Mouse (Mus musculus): ENCODE results near the gene Hes1. TPM values are rescaled to one million over a fixed set of nuclear protein-coding genes. Genes with fewer than 3 reads are reported as not detected.

Gene Hes1
- 19.9 and 21.4 TPM in 2 replicates for polyA plus RNA-seq (2015; fragmentation: Nextera tagmentation; extraction: Ambion mirVana)

DNA sequence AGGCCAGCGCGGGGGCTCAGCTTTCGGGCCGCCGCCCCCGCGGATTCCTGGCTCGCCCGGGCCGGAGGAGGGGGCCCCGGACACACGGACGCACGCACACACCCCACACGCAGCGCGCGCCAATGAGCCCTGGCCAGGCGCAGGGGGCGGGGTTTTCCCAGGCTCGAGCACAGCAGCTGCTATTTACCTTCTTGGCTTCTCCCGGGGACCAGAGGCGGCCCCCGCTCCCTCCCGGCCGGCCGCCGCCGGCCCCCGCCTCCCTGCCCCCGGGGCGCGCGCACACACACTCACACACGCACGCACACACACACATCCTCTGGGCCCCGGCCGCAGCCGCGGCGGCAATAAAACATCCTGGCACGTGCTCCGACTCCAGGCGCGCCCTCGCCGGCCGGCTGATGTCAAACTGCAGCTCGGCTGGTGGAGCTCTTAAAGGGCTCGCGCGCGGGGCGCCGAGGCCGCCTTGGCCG lies at the start of gene Hes1:
Hes1 (plus strand) TSS at position 401 of the 470 bp plus-strand sequence.
- peak; percentile 81 for ATAC-seq (ENCODE audit: extremely low read depth, insufficient number of reproducible peaks, low FRiP score, low TSS enrichment)
- Histone ChIP-seq H3K27ac (replicated peaks) (peak within 1 kb of the TSS; percentile 99), H3K4me3 (peak within 1 kb of the TSS; percentile 71), H3K27me3 (replicated peaks) (no peaks in the 10 kb centered on the region; the same call in 1 of the 2 replicates), H3K9ac (peak within 1 kb of the TSS; percentile 97), H3K36me3 (no peaks in the 10 kb centered on the region), H3K9me3 (no peaks in the 10 kb centered on the region), H3K4me2 (peak within 1 kb of the TSS; percentile 89), H3K4me1 (peaks cover 61% of the 10 kb centered on the region)
- under 1% methylated on average over 40 of the region's 57 CpGs for WGBS

DNA sequence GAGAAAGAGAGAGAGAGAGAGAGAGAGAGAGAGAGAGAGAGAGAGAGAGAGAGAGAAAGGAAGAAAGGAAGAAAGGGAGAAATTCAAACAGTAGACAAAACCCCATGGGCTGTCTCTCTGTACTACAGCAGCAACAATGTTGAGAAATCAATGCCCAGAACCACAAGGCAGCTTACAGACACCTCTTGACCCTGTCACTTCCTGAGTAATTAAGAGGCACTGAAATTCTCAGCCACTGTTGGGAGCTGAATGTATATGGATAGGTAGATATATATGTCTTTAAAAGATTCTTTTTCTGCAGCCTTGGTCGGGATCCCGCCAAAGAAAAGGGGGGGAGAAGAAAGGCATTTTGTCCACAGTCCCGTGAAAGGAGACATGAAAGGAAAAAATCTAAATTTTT lies 48.1 kb upstream of the Hes1 start:
- Histone ChIP-seq H3K9ac (no peak overlapping the region), H3K36me3 (no peaks in the 10 kb centered on the region), H3K27me3 (replicated peaks) (peaks cover 18% of the 10 kb centered on the region; the same call in 1 of the 2 replicates), H3K4me2 (no peak overlapping the region), H3K4me1 (peaks cover 31% of the 10 kb centered on the region), H3K4me3 (no peak overlapping the region), H3K9me3 (no peaks in the 10 kb centered on the region), H3K27ac (replicated peaks) (no peak overlapping the region)
- ATAC-seq (ENCODE audit: extremely low read depth, insufficient number of reproducible peaks, low FRiP score, low TSS enrichment), result no peak
- WGBS, result 46% methylated on average over 3 of the region's 3 CpGs

DNA sequence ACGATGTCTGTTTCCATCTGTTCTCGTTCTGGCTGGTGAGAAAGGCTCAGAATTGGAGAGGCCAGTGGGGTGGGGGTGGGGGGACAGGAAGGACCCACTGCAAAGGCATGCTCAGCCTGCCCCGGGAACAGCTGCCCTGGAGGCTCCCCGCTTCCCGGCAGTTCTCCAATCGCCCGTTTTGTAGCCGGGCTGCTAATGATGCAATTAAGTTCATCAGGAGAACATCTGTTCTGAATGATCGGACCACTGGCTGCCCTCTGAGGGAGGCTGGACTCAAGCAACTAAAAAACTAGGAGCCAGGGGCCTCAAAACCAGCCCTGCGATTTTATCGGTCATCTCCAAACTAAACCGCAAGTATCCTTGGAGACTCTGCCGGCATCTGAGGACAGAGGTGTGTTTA lies 44.1 kb upstream of the Hes1 start:
- H3K27me3 ChIP-seq (replicated peaks), result peaks cover 33% of the 10 kb centered on the region; the same call in 1 of the 2 replicates
- peak overlapping the region; percentile 41 for H3K4me2 ChIP-seq
- no peak overlapping the region for H3K27ac ChIP-seq (replicated peaks)
- no peak for ATAC-seq (ENCODE audit: extremely low read depth, insufficient number of reproducible peaks, low FRiP score, low TSS enrichment)
- no peaks in the 10 kb centered on the region for H3K36me3 ChIP-seq
- 22% methylated on average over 13 of the region's 13 CpGs for WGBS
- no peaks in the 10 kb centered on the region for H3K9me3 ChIP-seq
- peak overlapping the region; percentile 38; the same call in 1 of the 2 replicates for H3K9ac ChIP-seq
- peaks cover 41% of the 10 kb centered on the region for H3K4me1 ChIP-seq
- no peak overlapping the region for H3K4me3 ChIP-seq

DNA sequence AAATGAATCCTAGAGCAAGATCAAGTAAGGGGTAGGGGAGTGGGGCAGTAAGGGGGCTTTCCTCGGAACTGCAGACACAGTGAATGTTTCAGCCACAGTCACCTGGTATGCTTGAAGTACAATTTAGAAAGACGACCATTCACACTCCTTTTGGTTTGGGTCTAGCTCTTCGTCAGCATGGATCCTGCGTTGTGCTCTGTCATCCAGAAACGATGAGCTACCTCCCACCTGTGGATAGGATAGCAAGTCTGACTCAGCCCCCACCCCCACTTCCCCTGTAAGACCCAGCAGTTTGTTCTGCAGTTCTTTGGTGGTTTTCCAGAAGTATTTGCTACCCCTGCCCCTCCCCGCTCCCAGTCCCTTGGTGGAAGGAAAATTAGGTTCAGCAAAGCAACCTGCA lies 41.8 kb upstream of the Hes1 start:
- Histone ChIP-seq H3K9me3 (no peaks in the 10 kb centered on the region), H3K4me2 (no peak overlapping the region), H3K4me1 (peaks cover 36% of the 10 kb centered on the region), H3K27ac (replicated peaks) (no peak overlapping the region), H3K27me3 (replicated peaks) (peaks cover 33% of the 10 kb centered on the region; the same call in 1 of the 2 replicates), H3K36me3 (no peaks in the 10 kb centered on the region), H3K4me3 (no peak overlapping the region), H3K9ac (no peak overlapping the region)
- WGBS, result 69% methylated on average over 6 of the region's 6 CpGs
- ATAC-seq (ENCODE audit: extremely low read depth, insufficient number of reproducible peaks, low FRiP score, low TSS enrichment), result no peak

DNA sequence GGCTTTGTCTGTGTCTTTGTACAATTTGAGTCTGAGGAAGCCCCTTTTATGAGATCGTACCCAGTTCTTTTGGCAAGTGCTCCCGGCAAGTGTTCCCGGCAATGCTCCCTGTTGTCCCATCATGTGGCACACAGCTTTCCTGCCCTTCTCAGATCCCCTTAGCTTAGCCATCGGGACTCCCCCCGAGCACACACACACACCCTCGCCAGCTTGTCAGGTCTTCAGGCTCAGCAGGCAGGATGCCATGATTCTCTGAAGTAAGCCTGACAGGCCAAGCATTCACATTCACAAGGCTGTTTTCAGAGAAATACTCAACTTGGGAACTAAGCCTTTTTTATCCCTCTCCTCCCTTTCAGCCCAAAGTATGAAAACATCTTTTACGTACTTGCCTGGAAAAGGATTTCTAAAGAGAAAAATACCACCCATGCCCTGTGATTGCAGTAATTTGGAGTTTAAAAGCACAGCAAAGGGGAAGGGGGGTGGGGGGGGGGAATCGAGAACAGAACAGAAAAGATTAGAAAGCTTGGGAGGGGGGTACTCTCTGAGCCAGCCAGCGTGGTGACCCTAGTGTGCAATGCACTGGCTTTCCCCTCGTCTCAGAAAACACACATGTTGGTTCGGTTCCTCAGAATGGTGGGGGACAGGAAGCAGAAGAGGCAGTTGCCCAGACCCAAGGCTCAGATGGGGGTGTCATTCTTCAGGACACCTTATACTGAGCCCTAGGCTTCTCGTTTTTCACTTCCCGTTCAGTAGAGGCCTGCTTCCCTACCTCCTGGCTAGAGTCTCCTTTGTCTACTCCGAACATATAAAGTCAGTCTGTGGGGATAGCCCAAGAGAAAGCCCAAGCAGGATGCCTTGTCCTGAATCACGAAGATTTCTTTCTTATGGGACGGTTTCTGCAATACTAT lies 41.0 kb upstream of the Hes1 start:
- H3K9me3 ChIP-seq, result no peaks in the 10 kb centered on the region
- no peak overlapping the region for H3K4me2 ChIP-seq
- H3K27ac ChIP-seq (replicated peaks), result no peak overlapping the region
- H3K4me1 ChIP-seq, result peaks cover 36% of the 10 kb centered on the region
- H3K27me3 ChIP-seq (replicated peaks), result peaks cover 33% of the 10 kb centered on the region; the same call in 1 of the 2 replicates
- WGBS, result 64% methylated on average over 16 of the region's 16 CpGs
- no peaks in the 10 kb centered on the region for H3K36me3 ChIP-seq
- no peak overlapping the region for H3K9ac ChIP-seq
- no peak for ATAC-seq (ENCODE audit: extremely low read depth, insufficient number of reproducible peaks, low FRiP score, low TSS enrichment)
- no peak overlapping the region for H3K4me3 ChIP-seq

DNA sequence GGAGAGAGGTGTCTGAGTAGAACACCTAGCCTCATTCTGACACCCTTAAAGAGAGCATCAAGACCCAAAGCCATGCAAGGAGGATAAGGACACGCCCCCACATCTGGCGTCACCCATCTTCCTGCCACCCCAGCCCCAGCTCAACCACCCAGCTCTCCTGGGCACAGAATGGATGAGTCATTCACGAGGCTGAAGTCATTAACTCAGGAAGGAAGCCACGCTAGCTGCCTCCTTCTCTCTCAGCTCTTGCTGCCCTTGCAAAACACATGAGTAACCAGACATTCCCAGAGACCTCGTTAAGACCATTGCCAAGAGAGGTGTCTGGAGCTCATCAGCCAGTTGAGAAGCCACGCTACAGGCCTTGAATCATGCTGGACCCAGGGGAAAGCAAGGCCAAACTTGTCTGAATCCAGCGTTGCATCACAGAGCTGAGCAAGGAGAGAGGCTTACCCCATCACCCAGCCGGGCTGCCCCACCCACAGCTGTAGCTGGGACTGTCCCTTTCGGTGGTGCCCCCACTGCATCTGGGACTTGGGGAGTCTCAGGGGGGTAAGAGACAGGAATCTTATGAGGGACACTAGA lies 39.4 kb upstream of the Hes1 start:
- Histone ChIP-seq H3K4me3 (no peak overlapping the region), H3K4me2 (no peak overlapping the region), H3K27ac (replicated peaks) (no peak overlapping the region), H3K4me1 (peaks cover 28% of the 10 kb centered on the region), H3K9me3 (no peaks in the 10 kb centered on the region), H3K27me3 (replicated peaks) (peaks cover 27% of the 10 kb centered on the region; the same call in 1 of the 2 replicates), H3K36me3 (no peaks in the 10 kb centered on the region), H3K9ac (no peak overlapping the region)
- no peak for ATAC-seq (ENCODE audit: extremely low read depth, insufficient number of reproducible peaks, low FRiP score, low TSS enrichment)
- WGBS, result 41% methylated on average over 9 of the region's 9 CpGs

DNA sequence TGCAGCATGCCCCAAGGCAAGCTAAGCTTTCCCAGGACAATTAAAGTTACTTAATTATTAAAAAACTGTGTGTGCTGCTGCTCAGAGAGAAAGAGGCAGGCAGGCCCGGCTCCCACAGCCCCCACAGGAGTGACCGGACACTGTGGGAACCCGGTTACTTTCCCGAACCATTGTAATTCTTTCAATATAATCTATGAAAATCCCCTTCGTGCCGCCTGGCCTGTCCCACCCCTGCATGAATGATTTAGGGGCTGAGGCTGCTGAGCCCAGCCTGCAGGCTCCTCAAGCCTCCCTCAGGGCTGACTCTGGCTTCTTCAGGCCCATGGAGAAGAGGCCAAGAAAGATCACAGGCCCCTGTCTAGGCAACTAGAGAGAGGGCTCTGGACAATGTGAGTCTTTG lies 36.0 kb upstream of the Hes1 start:
- no peak overlapping the region for H3K4me2 ChIP-seq
- H3K9me3 ChIP-seq, result no peaks in the 10 kb centered on the region
- H3K4me1 ChIP-seq, result peaks cover 10% of the 10 kb centered on the region
- H3K9ac ChIP-seq, result no peak overlapping the region
- 73% methylated on average over 6 of the region's 6 CpGs for WGBS
- no peaks in the 10 kb centered on the region for H3K36me3 ChIP-seq
- H3K4me3 ChIP-seq, result no peak overlapping the region
- ATAC-seq (ENCODE audit: extremely low read depth, insufficient number of reproducible peaks, low FRiP score, low TSS enrichment), result no peak
- H3K27me3 ChIP-seq (replicated peaks), result peaks cover 7% of the 10 kb centered on the region; the same call in 1 of the 2 replicates
- H3K27ac ChIP-seq (replicated peaks), result no peak overlapping the region

DNA sequence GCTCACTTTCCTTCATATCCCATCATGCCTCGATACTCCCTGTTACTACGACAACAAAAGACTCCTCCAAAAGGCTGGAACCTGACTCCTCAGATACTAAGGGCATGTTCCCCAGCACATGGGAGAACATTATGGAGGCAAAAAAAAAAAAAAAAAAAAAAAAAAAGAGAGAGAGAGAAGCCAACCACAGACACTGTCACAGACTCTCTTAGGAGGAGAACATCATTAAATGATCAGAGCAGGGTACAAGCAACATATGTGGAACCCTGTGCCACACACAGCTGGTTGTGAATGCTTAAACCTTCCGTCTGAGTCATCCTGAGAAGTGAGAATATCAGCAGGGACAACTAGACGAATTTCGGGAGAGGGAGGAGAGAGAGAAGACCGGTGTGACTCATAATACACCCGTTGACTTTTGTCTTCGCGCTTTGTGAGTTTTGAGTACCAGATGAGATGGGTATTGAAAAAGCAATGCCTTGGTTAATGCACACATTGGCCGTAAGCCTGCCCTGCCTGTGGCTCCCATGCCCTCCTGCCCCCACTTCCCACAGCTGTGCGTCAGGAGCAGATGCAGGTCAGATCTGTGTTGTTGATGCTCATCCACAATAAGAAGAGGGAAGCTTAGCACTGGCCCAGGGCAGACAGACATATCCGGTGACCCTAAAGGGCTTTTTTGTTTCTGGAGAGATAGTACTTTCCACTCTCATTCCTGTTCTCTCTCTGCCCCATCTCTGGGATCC lies 34.8 kb upstream of the Hes1 start:
- ATAC-seq (ENCODE audit: extremely low read depth, insufficient number of reproducible peaks, low FRiP score, low TSS enrichment), result no peak
- Histone ChIP-seq H3K4me1 (peaks cover 18% of the 10 kb centered on the region), H3K27me3 (replicated peaks) (peaks cover 3% of the 10 kb centered on the region; the same call in 1 of the 2 replicates), H3K27ac (replicated peaks) (no peak overlapping the region), H3K4me2 (no peak overlapping the region), H3K36me3 (no peaks in the 10 kb centered on the region), H3K9ac (no peak overlapping the region), H3K4me3 (no peak overlapping the region), H3K9me3 (no peaks in the 10 kb centered on the region)
- 78% methylated on average over 12 of the region's 12 CpGs for WGBS

DNA sequence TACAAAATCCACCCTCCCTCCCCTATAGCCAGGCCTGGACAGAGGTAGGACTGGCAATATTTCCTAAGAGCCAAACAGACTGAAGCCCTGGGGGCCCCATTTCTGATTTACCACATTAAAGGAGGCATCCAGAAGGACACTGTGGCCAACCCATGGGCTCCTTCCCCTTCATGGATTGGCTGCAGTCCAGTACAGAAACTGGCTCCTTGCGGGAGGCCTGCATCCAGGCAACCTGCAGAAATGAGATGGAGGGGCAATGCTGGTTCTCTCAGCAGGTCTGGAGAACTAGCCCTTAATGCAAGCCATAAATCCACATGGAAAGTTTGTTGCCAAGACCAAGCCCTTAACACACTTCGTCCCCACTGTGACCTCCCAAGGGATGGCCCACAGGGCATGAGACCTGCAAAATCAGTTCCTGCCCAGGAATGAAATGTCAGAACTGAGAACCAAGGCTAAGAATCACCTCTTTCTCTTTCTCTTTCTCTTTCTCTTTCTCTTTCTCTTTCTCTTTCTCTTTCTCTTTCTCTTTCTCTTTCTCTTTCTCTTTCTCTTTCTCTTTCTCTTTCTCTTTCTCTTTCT lies 31.8 kb upstream of the Hes1 start:
- H3K36me3 ChIP-seq, result no peaks in the 10 kb centered on the region
- H3K4me2 ChIP-seq, result no peak overlapping the region
- no peak overlapping the region for H3K27ac ChIP-seq (replicated peaks)
- WGBS, result 71% methylated on average over 2 of the region's 2 CpGs
- H3K9ac ChIP-seq, result no peak overlapping the region
- no peak overlapping the region for H3K4me3 ChIP-seq
- ATAC-seq (ENCODE audit: extremely low read depth, insufficient number of reproducible peaks, low FRiP score, low TSS enrichment), result no peak
- H3K27me3 ChIP-seq (replicated peaks), result peaks cover 7% of the 10 kb centered on the region; the same call in 1 of the 2 replicates
- no peaks in the 10 kb centered on the region for H3K9me3 ChIP-seq
- H3K4me1 ChIP-seq, result peaks cover 14% of the 10 kb centered on the region

DNA sequence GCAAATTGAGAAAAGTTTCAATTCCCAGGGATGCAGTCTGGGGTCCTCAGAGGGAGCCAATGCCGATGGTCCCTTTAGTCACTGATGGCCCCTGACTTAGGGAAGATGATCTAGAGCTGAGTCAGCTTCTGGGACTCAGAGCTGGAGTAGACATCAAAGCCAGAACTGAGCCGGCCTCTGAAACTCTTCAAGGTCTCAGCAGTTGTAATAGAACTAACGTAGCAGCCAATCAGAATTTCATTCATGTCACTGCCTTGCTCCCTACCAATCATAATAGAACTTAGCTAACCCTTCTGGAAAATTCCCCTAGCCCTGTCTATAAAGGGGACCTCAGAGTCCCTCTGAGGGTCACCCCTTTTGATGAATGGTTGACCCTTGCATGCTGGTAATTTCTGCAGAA lies 30.8 kb upstream of the Hes1 start:
- peaks cover 12% of the 10 kb centered on the region; the same call in 1 of the 2 replicates for H3K27me3 ChIP-seq (replicated peaks)
- H3K9me3 ChIP-seq, result no peaks in the 10 kb centered on the region
- peaks cover 14% of the 10 kb centered on the region for H3K4me1 ChIP-seq
- 74% methylated on average over 3 of the region's 3 CpGs for WGBS
- H3K9ac ChIP-seq, result no peak overlapping the region
- no peak for ATAC-seq (ENCODE audit: extremely low read depth, insufficient number of reproducible peaks, low FRiP score, low TSS enrichment)
- no peak overlapping the region for H3K4me3 ChIP-seq
- no peak overlapping the region for H3K4me2 ChIP-seq
- H3K36me3 ChIP-seq, result no peaks in the 10 kb centered on the region
- no peak overlapping the region for H3K27ac ChIP-seq (replicated peaks)

Data from heart, embryonic 13.5 days (tissue).